Mouse (Mus musculus) heart, postnatal 0 days (tissue): ENCODE data around the gene Arhgef17. TPM values are rescaled to one million over a fixed set of nuclear protein-coding genes. Genes with fewer than 3 reads are reported as not detected.

ENCODE experiments used
- ATAC-seq: fragments of 200-750 bp; cut with Nextera tagmentation; 2 replicates; pipeline ENCODE4 v1.8.0; 2017; ENCODE audit warnings: low read depth, moderate number of reproducible peaks, moderate library complexity; ENCODE audit not compliant: insufficient read depth
- DNase-seq: peaks from one replicate; pipeline ENCODE4 v3.0.0-alpha.2; 2016; ENCODE audit warnings: low spot score
- H3K27ac ChIP-seq: fragments of 300-500 bp; sonication (generic); 2 replicates; pipeline ENCODE4 v1.5.1; 2014; ENCODE audit warnings: low read depth, mild to moderate bottlenecking
- H3K27me3 ChIP-seq: fragments of 300-500 bp; sonication (generic); 2 replicates; pipeline ENCODE4 v1.6.1; 2014; ENCODE audit warnings: low read length, mixed read lengths; ENCODE audit not compliant: control insufficient read depth, insufficient read depth
- H3K36me3 ChIP-seq: fragments of 300-500 bp; sonication (generic); replicated peaks from 2 replicates; pipeline ENCODE4 v1.6.1; 2014; ENCODE audit warnings: low read length, mixed read lengths; ENCODE audit not compliant: control insufficient read depth, insufficient read depth
- H3K4me1 ChIP-seq: fragments of 300-500 bp; sonication (generic); 2 replicates; pipeline ENCODE4 v1.6.1; 2014; ENCODE audit warnings: antibody characterized with exemption; ENCODE audit not compliant: control insufficient read depth, insufficient read depth
- H3K4me2 ChIP-seq: fragments of 300-500 bp; sonication (generic); 2 replicates; pipeline ENCODE4 v1.6.1; 2014; ENCODE audit warnings: low read depth, mild to moderate bottlenecking, low read length, moderate library complexity
- H3K4me3 ChIP-seq: fragments of 300-500 bp; sonication (generic); 2 replicates; pipeline ENCODE4 v1.5.1; 2014; ENCODE audit warnings: low read depth, low read length
- H3K9ac ChIP-seq: fragments of 300-500 bp; sonication (generic); replicated peaks from 2 replicates; pipeline ENCODE4 v1.6.1; 2014; ENCODE audit warnings: low read depth, low read length, mixed read lengths
- H3K9me3 ChIP-seq: fragments of 300-500 bp; sonication (generic); replicated peaks from 2 replicates; pipeline ENCODE4 v1.6.1; 2016; ENCODE audit warnings: low read length; ENCODE audit not compliant: control insufficient read depth
- CTCF ChIP-seq: IDR thresholded peaks from 2 replicates; pipeline ENCODE4 v1.5.1; 2016; ENCODE audit warnings: antibody characterized with exemption, control low read depth, low read depth
- EP300 ChIP-seq: IDR thresholded peaks from 2 replicates; pipeline ENCODE4 v1.6.1; 2016; ENCODE audit warnings: antibody characterized with exemption, low read depth
- WGBS: fragments of 180-500 bp; shearing (Covaris S2); extraction: QIAGEN DNeasy Blood & Tissue Kit; methylation state at CpG from one replicate; pipeline ENCODE4 v1.1.7; 2014; 5-methylcytosine and 5-hydroxymethylcytosine counted together
- polyA plus RNA-seq: library from polyadenylated mRNA; unstranded; fragments of >200 nt; fragmentation: Nextera tagmentation; extraction: Ambion mirVana; gene quantifications from 2 replicates; pipeline ENCODE4 v1.2.1, GENCODE M21; 2015
- total RNA-seq: library from RNA; depleted of rRNA; stranded (reverse); fragments of >200 nt; gene quantifications from 2 replicates; pipeline ENCODE4 v1.2.3, GENCODE M21; 2014; ENCODE audit warnings: low replicate concordance

Gene Arhgef17
- total and polyA plus RNA-seq, 2 experiments from 2014 or later, result 2.8 to 28.4 TPM

- Histone ChIP-seq H3K9ac (no peak overlapping the region), H3K27me3 (no peaks in the 10 kb centered on the region), H3K27ac (no peak overlapping the region), H3K9me3 (no peaks in the 10 kb centered on the region), H3K4me2 (no peak overlapping the region), H3K36me3 (no peaks in the 10 kb centered on the region), H3K4me1 (peaks cover 41% of the 10 kb centered on the region), H3K4me3 (no peak overlapping the region)
- DNase-seq (no peak), ATAC-seq (no peak)
- WGBS, result 57% methylated on average over 6 of the region's 6 CpGs
- TF ChIP-seq CTCF, result no peak
- TF ChIP-seq EP300, result no peak
These were observed 77.6 kb downstream of the Arhgef17 start for GRCm38 (mm10) chr7:100854137-100854814.

DNA sequence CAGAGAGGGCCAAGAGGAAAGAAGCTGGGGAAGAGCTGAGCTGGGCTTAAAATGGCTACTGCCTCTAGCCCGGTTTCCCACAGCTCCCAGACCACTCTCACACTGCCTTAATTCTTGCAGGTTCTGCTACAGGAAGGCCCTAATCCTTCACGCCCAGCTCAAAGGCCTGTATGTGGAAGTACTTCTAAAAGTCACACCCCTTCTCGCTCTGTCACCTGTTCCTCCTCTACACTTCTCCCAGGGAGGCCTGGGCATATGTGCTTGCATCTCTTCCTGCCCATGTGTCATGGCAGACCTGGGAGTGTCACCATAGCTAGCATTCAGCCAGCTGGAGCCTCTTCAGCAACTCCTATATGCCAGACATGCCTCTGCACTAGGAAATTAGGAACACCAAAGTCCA, 78.5 kb downstream of the Arhgef17 start:
- Histone ChIP-seq H3K4me3 (no peak overlapping the region), H3K27me3 (no peaks in the 10 kb centered on the region), H3K27ac (no peak overlapping the region), H3K4me2 (no peak overlapping the region), H3K36me3 (no peaks in the 10 kb centered on the region), H3K9me3 (no peaks in the 10 kb centered on the region), H3K9ac (no peak overlapping the region), H3K4me1 (peaks cover 37% of the 10 kb centered on the region)
- no peak for TF ChIP-seq CTCF
- TF ChIP-seq EP300, result no peak
- ATAC-seq (no peak), DNase-seq (no peak)
- 76% methylated on average over 3 of the region's 3 CpGs for WGBS

- H3K27ac ChIP-seq, result peak overlapping the region; percentile 31; the same call in 1 of the 2 replicates
- H3K9me3 ChIP-seq, result no peaks in the 10 kb centered on the region
- H3K4me3 ChIP-seq, result no peak overlapping the region
- 32% methylated on average over 9 of the region's 9 CpGs for WGBS
- TF ChIP-seq EP300 (no peak), CTCF (no peak)
- ATAC-seq (no peak), DNase-seq (no peak)
- no peak overlapping the region for H3K4me2 ChIP-seq
- H3K36me3 ChIP-seq, result no peaks in the 10 kb centered on the region
- no peaks in the 10 kb centered on the region for H3K27me3 ChIP-seq
- peaks cover 37% of the 10 kb centered on the region for H3K4me1 ChIP-seq
- no peak overlapping the region for H3K9ac ChIP-seq
These were observed 80.2 kb downstream of the Arhgef17 start for GRCm38 (mm10) chr7:100851481-100852356.

DNA sequence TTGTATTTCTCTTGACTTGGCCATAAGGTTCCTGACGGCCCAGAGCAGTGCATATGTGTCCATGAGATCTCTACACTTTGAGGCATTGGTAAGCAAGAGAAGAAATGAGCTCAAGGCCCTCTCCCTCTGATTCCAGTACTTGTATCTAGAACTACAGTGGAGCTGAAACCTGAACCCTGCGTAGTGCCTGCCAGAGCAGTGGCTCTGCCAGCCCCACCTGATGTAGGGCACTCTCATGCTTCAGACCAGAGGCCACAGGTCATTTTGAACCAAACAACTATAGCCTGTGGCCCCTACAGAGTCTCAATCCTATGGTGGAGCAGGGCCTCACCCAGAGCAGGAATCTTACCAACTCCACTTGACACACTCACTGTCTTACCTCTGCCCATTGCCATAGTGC, 82.4 kb downstream of the Arhgef17 start:
- peaks cover 39% of the 10 kb centered on the region for H3K4me1 ChIP-seq
- TF ChIP-seq EP300 (no peak), CTCF (no peak)
- no peaks in the 10 kb centered on the region for H3K36me3 ChIP-seq
- no peak overlapping the region for H3K9ac ChIP-seq
- ATAC-seq (no peak), DNase-seq (no peak)
- H3K9me3 ChIP-seq, result no peaks in the 10 kb centered on the region
- H3K27me3 ChIP-seq, result no peaks in the 10 kb centered on the region
- H3K4me2 ChIP-seq, result no peak overlapping the region
- no peak overlapping the region for H3K27ac ChIP-seq
- WGBS, result 91% methylated on average over 2 of the region's 2 CpGs
- H3K4me3 ChIP-seq, result no peak overlapping the region

DNA sequence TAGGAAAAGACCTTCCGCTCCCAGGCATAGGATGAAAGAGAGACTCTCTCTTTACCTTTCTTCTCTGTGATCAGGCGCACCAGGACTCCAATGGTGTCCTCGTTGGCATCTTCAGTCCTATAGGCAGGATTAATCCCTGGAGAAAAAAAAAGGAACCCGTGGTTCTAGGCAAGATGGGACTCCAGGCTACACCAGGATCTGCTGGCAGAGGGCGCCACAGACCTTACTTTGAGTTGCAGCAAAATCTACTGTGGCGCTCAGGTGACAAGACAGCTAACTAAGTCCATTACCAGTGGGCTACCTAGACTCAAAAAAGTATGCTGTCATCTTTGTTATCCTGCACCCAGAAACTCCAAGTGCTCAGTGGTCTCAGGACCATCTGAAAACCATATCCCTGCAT, 83.2 kb downstream of the Arhgef17 start:
- Histone ChIP-seq H3K9me3 (no peaks in the 10 kb centered on the region), H3K36me3 (no peaks in the 10 kb centered on the region), H3K9ac (no peak overlapping the region), H3K27me3 (no peaks in the 10 kb centered on the region), H3K4me3 (no peak overlapping the region), H3K4me2 (no peak overlapping the region), H3K4me1 (peaks cover 38% of the 10 kb centered on the region), H3K27ac (no peak overlapping the region)
- TF ChIP-seq CTCF (peak; percentile 76), EP300 (no peak)
- no peak for ATAC-seq
- 34% methylated on average over 6 of the region's 6 CpGs for WGBS
- peak; percentile 51 for DNase-seq
